Mouse (Mus musculus) fat pad, adult 2 months (tissue): ENCODE results near the gene Stk11ip.

Experiments
- DNase-seq: peaks from one replicate; pipeline ENCODE4 v3.0.0-alpha.2; 2011; ENCODE audit warnings: low read depth, low spot score; ENCODE audit errors: extremely low read depth

Stk11ip gene

DNA sequence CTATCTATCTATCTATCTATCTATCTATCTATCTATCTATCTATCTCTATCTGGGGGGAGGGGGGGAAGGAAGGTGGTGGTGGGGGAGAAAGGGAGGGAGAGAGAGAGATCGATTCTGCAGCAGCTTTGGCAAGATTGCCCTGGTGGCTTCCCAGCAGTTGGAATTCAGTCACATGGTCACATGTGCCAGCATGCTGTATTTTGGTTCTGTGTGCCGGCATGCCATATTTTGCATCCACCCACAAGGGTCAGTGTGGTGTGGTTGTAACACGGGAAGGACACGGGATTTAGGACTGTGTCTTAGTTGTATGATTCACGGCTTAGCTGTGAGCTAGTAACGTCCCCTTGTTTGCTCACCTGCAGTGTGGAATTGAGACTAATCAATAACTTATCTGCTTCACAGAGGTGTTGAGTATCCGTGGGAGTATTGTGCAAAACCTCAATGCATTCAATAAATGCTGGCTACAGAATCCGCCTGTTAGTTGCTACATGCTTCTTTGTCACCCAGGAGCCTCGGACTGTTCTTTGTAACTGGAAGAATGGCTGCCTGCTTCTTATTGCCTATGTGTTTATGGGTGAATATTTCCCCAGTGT is 17.4 kb downstream of the Stk11ip start:
- DNase-seq, result no peak

DNA sequence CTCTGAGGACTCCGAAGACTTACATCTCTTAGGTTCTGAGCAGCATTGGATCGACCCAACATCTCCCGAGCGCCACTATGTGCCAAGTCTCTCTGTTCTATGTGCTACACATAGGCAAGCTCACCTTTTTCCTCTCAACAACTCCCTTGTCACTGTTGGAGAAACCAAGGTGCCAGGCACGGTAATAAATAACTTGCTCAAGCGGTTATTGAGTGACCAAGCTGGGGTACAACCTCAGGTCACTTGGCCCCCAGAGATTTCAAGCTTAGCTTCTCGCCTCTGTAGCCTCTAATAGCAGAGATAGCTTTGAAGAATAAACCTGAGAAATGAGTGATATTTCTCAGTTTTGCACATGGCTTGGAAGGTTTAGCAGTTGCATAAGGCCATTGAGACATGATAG is 20.2 kb downstream of the Stk11ip start:
- DNase-seq, result no peak

DNA sequence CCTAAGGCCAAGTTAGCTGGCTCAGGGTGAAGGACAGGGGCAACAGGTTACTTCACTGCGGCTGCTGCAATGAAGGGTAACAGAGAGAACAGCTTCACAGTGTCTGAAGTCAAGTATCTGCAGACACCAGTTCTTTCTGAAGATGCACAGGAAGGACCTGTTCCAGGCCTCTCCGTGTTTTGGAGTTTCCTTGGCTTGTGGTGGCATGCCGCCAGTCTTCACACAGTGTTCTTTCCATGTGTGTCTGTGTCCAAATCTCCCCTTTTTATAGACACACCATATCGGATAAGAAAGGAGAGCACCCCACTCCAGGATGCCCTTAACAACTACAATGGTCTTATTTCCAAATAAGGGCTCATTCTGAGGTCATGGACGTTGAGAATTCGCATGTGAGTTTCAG is 23.0 kb downstream of the Stk11ip start:
- no peak for DNase-seq

DNA sequence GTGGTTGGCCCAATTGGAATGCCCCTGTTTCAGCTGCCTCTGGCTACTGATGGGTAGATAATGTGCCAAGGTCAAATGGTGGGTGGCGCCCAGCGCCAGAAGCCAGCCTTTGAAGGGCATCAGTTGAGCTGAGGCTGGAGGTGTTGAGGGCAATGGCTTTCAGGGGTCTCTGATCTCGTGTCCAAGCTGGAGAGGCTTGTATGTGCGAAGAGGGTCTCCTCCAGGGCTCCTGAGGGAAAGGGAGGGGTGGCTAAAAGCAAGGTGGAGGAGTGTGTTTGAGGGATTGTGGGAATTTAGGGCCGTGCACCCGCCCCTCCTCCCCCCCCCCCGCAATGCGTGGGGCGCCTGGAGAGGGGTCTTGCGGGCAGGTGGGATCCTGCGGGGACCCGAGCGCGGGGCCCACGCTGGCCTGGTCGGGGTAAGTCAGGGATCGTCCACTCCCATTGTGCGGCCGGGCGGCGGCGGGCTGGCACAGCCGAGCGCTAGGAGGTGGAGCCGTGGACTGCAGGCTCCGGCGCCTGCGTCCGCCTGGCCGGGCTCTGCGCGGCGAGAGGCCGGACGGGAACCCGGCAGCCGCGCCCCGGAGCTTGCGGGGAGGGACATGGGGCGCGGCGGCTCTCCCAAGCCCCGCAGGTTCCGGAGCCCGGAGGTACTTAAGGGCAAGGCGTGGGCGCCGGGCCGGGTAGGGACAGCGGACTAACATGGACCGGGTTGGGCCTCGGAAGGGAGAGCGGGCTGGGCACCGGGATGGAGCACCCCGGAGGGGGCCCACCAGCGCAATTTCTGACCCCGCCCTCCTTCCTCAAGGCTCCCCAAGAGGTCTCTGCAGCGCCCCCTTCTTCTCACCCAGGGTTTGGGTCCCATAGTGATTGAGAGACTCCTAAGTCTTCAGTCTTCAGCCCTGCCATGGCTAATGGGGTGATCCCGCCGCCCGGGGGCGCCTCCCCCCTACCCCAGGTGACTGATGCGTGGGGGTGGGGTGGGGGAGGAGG is 24.9 kb downstream of the Stk11ip start, which contains the start of gene Slc4a3:
Slc4a3 (plus strand) TSS at position 302 of the 992 bp plus-strand sequence.
- DNase-seq, result no peak

DNA sequence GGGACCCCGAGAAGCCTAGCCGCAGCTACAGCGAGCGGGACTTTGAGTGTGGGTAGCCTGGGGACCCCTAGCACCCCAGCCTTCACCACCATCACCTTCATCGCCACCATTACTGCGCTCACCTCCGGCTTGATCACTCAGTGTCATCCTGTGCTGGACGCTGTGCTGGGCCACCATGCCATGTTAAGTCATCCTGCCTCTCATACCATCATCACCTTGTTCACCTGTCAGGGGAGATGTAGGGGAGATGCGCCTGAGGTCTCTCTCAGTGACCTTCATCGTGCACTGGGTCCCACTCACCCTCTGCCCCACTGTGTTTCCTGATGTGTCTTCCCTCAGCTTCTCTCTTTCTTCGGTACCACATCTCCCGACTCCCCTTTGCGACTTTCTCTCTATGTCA is 26.0 kb downstream of the Stk11ip start:
- DNase-seq, result no peak

DNA sequence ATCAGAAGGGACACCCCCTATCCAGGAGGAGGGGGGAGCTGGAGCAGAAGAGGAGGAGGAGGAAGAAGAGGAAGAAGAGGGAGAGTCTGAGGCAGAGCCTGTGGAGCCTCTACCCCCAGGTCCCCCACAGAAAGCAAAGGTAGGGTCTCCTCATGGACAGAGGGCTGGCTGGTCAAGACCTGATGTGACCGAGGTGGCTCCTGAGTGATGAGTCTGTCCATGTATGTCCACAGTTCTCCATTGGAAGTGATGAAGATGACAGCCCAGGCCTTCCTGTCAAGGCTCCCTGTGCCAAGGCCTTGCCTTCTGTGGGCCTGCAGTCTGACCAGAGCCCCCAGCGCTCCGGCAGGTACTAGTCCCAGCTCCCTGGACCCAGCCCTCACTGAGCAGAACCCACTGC is 26.8 kb downstream of the Stk11ip start:
- no peak for DNase-seq

DNA sequence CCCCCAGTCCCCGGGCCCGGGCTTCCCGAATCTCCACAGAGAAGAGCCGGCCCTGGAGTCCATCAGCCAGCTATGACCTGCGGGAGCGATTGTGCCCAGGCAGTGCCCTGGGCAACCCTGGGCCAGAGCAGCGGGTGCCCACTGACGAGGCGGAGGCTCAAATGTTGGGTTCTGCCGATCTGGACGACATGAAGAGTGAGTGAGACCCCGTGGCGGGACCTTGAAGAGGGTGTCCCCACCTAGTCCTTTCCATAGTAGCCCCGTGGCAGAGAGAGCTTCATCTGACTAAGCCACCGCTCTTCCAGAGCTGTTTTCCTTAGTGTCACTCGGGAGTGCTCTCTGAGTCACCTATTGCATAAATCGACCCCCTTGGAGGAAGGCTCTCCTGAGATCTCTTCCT is 27.5 kb downstream of the Stk11ip start:
- DNase-seq, result no peak

DNA sequence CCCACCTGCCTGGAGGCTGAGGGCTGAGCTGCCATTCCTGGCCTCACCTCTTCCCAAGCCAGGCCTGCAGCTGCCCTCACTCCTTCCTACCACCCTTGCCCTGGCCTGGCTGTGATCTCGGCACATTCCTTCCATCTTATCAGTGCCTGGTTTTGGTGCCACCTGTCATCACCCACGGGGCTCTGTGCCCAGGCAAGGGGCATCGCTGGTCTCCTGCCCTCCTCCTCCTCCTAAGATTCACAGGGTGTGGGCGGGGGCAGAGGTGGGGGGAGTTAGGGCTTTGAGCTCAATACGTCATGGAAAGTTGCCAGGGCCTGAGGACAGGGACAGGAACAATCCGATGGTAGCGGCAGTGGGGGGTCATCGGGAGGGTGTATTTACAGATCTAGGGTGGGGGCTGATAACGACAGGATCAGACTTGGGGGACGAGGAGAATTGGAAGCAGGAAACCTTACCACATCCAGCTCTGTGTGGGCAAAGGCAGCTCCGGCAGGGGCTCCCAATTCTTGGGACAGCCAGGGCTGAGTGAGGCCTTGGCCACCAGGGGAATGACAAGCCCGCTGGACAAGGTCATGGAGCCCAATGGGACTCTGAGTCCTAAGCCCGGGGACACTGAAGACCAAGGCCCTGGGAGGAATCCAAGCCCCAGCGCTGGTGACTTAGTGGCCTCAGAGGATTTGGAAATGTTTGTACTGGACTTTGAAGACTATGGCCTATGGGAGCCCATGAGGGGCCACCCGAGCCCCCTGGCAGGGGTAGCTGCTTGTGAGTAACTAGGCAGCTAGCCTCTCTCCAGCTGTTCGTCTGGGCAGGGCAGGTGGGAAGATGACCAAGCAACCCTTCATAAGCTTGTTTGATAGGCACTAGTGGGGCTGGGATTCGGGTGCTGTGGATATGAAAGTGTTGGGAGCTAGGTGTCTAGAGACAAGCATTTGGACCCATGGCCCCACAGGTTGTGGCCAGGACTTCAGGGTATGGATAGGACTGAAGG is 28.3 kb downstream of the Stk11ip start:
- no peak for DNase-seq

DNA sequence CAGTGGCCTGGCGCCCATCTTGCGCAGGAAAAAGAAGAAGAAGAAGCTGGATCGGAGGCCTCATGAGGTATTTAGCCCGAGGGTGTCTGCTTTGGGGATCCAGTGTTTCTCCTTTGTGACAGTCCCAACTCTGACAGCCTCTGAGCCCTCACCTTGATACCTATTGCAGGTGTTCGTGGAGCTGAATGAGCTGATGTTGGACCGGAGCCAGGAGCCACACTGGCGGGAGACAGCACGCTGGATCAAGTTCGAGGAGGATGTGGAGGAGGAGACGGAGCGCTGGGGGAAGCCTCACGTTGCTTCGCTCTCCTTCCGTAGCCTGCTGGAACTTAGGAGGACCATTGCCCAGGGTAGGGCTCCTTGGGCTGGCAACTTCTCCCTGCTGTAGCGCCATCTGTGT is 29.3 kb downstream of the Stk11ip start:
- DNase-seq, result no peak

DNA sequence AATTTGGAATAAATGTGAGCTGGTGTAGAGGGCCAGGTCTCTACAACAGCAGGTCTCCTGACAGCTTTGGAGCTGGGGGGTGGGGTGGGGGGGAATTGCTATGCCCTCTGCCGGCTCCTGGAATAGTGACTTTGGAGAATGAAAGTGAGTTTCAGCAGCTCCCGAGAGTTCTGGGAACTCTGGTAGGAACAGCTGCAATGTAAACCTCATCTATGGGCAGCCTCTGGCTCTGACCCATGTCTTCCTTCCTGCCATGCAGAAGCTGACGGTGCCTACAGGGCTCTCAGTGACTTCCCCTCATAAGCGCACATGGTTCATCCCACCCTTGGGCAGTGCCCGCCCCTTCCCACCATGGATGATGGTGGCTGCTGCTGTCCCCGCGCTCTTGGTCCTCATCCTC is 34.4 kb downstream of the Stk11ip start:
- no peak for DNase-seq

DNA sequence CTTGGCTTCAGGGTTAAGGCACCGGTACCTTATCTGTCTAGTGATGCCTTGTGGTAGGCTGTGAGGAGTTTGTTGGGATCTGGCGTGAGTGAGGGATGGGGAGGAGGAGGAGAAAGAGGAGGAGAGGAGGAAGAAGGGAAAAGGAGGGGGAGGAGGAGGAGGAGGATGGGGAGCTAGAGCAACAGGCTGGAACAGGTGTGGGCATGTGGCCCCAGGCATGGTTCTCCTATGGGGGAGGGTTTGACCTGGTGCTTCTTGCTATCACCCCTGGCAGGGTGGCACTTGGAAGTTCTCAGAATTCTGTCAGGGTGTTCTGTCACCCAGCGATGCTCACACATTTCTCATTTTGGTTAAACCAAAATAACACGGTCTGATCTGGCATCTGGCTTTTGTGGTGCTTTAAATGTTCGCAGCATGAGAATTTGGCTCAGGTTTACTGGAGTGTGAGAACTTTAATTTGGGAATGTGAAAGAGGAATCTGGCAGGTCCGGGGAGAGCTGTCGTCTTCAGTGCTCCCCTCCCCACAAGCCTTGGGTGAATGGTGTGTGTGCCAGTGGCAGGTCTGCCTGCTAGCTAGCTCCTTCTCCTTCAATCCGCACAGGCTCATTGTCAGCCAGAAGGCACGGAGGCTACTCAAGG is 34.9 kb downstream of the Stk11ip start:
- no peak for DNase-seq

DNA sequence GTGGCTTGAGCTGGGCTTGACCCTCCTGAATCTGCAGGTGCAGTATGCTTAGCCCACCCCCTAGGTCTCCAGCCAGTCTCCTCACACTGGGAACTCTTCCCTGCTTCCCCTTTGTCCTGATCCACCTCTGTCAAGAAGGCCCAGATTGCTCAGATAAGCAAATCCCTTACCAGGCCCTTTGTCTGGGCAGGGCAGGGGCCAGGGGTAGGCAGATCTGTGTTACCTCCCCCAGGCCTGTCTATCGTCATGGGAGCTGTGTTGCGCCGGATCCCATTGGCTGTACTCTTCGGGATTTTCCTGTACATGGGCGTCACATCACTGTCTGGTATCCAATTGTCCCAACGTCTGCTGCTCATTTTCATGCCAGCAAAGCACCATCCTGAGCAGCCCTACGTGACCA is 35.7 kb downstream of the Stk11ip start:
- no peak for DNase-seq

DNA sequence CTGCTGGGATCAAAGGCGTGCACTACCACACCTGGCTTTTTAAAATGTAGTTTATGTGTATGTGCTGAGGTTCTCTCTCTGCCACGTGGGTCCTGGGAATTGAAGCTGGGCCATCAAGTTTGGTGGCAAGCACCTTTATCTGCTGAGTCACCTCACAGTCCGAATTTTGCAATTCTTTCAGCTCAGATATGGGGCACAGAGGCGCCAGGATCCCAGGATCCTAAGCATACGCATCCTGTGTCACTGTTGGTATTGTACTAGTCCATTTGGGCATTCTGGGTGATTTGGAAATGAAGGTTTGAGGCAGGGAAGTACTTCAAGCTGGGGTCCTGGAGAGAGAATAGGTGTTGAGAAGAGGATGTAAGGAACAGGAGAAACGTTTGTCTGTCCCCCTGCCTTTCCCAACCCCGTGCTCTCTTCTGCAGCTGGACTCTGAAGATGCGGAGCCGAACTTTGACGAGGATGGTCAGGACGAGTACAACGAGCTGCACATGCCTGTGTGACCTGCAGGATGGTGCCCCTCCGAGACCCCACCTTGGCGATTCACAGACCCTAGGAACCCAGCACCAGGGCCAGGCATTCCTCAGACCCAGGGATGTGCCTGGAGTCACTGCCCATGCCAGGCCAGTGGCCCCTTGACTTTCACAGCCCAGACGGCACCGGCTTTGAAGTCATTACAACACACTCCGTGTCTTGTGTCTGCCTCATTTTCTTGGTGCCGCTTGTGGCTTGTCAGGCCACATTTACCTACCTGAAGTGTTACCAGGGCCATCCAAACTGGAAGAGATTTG is 37.3 kb downstream of the Stk11ip start:
- no peak for DNase-seq

DNA sequence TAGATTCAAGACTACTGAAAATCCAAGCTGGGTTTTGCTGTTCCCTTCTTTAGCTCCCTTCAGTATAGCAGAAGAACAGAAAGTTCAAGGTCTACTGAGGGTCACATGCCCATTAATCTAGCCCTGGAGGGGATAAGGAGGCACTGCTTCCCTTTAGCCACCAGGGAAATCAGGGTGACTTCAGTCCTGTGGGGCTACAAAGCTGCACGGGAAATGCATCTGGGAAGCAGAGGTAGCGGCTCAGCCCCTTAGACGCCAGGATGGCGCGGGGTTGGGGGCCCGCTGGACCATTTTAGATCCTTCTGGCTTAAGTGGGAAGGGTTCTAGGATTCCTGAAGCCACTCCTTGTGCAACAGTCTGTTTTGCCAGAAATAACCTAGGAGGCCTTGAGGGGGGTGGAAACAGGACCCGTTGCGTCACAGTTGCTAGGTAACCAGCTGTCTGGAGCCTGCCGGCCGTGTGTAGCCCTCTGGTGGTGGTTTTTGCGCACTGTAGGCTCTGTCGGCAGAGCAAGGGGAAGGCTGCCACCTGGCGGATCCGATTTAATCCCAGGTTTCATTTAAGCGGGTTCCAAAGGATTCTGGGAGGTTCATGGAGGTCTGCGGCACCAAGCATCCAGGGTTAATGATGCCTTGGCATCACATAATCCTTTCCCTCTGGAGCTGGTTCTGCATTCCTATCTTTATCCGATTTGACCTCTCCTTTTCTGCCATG is 38.0 kb downstream of the Stk11ip start:
- DNase-seq, result peak; percentile 26

DNA sequence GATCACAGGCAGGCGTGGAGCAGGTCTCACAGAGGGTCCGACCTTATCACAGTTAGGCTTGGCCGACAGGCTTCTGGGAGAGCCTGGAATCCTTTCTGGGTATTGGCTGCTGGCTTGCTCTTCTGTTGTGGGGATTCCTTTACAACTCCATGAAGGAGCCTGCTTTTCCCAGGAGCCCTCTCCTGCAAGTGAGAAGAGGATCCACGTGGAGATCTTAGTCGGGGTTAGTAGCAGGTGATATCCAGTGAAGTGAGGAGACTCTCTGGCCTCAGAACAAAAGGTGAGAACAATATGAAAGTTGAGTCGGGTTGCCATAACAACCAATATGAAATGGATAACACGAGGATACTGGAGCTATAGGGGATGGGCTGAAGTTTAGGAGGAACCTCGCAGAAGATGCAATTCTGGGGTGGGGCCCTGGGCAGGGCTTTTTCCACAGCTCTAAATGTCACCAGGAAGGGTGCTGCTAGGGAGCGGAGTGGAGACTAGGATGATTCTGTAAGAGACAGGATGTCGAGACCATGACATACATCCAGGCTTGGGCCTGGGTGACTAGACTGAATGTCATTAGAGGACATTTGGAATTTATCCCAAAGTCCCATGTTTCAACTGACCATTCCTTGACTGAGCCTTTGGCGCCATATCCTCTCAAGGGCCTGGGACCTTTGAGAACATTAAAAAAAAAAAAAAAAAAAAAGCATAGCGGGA is 39.0 kb downstream of the Stk11ip start:
- no peak for DNase-seq

DNA sequence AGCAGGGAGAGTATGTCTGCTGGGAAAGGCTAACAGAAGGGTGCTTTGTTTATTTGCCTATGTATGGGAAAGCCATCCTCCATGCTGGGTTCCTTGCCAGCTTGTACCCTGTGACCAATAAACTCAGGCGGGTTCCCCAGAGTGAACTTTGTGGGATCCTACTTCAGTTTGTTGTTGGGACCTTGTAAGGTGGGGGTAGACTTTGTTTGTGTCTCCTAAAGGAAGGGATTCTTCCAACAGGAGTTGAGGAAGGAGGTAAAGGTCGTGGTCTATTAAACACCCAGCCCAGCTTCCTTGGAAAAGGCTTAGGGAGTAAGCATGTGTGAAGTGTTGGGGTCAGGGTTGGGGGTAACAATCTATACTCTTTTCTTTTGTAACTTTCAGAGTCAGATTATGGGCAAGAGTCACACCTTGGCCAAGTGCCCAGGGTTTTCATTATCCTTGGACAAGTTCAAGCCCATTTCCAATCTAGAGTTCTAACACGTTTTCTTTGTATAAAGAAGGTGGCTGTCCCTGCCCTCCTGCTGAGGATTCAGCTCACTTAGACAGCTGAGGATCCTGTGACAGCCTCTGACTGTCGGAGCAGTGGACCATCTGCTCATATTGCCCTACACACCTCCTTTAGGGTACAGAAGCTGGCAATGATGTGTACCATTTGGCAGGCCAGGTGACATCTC is 40.0 kb downstream of the Stk11ip start:
- DNase-seq, result no peak

DNA sequence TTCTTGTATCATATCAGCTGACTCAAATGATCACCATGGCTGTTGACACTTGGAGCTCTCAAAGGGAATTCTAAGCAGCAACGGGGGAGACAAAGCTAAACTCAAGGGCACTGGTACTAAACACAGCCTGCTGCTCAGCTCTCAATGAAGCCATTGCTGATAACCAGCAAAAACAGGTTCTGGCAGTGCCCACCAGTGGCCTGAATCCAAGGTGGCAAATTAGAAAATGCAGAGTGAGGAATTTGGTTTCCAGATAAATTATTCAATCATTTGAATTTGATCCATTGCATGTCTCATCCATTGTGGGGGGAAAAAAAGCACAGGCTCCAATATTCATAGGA is 40.5 kb downstream of the Stk11ip start:
- no peak for DNase-seq

DNA sequence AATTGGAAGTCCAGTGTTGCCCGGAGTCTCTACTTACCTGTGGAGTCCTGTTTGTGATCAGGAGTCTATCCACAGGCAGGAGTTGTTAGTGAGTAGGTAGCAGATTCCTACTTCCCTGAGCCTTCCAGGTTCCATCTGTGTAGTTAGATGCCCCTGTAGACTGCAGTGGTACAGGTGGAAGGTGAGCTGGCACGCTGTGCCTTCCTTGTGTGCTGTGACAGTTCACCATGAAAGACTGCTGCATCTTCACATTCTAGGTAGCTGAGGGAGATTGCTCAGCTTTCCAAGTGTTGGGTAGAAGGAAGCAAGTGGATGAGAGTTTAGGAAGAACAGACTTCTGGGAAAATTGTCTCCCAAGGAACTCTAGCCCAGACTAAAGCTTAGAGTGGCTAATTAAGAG is 42.8 kb downstream of the Stk11ip start:
- no peak for DNase-seq
